Comparison of ENCODE assay signal across 8 mouse cellular contexts in the genomic region with DNA sequence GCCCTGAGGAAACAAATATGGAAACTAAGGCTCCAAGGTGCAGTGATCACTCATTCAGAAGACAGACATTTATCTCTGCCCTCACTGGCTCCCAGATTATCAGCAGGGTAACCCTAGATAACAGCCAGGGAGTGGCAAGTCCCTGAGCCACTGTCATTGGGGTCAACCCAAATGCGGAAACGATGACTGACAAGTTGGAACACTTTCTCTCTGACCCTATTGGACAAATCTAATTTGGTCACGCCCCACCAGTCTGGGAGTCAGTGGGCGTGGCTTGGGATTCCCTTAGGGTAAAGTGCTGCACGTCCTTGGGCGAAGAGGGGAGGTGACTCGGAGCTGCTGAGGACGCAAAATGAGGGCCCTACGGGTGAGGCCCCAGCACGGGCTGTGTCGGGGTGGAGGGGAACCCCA. TPM values are rescaled to one million over a fixed set of nuclear protein-coding genes. Genes with fewer than 3 reads are reported as not detected.
DNase-seq lines count a peak whose midpoint lies in the region; ATAC-seq lines count a peak whose summit lies in the region.

Gene Cox7a1, plus strand, starts transcription at position 266 of the 411 bp plus-strand sequence.

- ATAC-seq in embryonic facial prominence, embryonic 15.5 days (ENCODE audit: insufficient number of reproducible peaks, low FRiP score, low TSS enrichment, low read depth): peak; percentile 36; the same call in 1 of the 2 replicates
- peak; percentile 80 for ATAC-seq in heart, embryonic 15.5 days (replicated peaks; ENCODE audit: insufficient number of reproducible peaks, insufficient read depth, low FRiP score, low read depth)
- ATAC-seq in neural tube, embryonic 13.5 days (ENCODE audit: low read depth): peak; percentile 30; the same call in 1 of the 2 replicates

- H3K4me1 ChIP-seq in embryonic facial prominence, embryonic 15.5 days: peaks cover 11% of the 10 kb centered on the region
- H3K4me1 ChIP-seq in heart, embryonic 15.5 days (replicated peaks): peaks cover 19% of the 10 kb centered on the region
- H3K4me1 ChIP-seq in neural tube, embryonic 13.5 days (replicated peaks): peaks cover 9% of the 10 kb centered on the region

- H3K36me3 ChIP-seq in embryonic facial prominence, embryonic 15.5 days: peaks cover 39% of the 10 kb centered on the region
- peaks cover 35% of the 10 kb centered on the region for H3K36me3 ChIP-seq in heart, embryonic 15.5 days
- H3K36me3 ChIP-seq in neural tube, embryonic 13.5 days: peaks cover 43% of the 10 kb centered on the region

- no peak within 1 kb of the TSS for H3K9ac ChIP-seq in embryonic facial prominence, embryonic 15.5 days
- H3K9ac ChIP-seq in heart, embryonic 15.5 days: peak within 1 kb of the TSS; percentile 73
- H3K9ac ChIP-seq in neural tube, embryonic 13.5 days: 0 out of 2 replicates have a peak within 1 kb of the TSS, but pooled peaks have one; percentile 22

- peak within 1 kb of the TSS; percentile 10; the same call in 1 of the 2 replicates for H3K4me3 ChIP-seq in embryonic facial prominence, embryonic 15.5 days (replicated peaks)
- peak within 1 kb of the TSS; percentile 58 for H3K4me3 ChIP-seq in heart, embryonic 15.5 days
- H3K4me3 ChIP-seq in neural tube, embryonic 13.5 days: peak within 1 kb of the TSS; percentile 16; the same call in 1 of the 2 replicates

- no peak within 1 kb of the TSS for H3K27ac ChIP-seq in embryonic facial prominence, embryonic 15.5 days (replicated peaks)
- peak within 1 kb of the TSS; percentile 79 for H3K27ac ChIP-seq in heart, embryonic 15.5 days
- H3K27ac ChIP-seq in neural tube, embryonic 13.5 days (replicated peaks): no peak within 1 kb of the TSS

- no peaks in the 10 kb centered on the region for H3K9me3 ChIP-seq in embryonic facial prominence, embryonic 15.5 days (replicated peaks)
- no peaks in the 10 kb centered on the region for H3K9me3 ChIP-seq in heart, embryonic 15.5 days (replicated peaks)
- H3K9me3 ChIP-seq in neural tube, embryonic 13.5 days: no peaks in the 10 kb centered on the region

- no peaks in the 10 kb centered on the region for H3K27me3 ChIP-seq in embryonic facial prominence, embryonic 15.5 days
- no peaks in the 10 kb centered on the region for H3K27me3 ChIP-seq in heart, embryonic 15.5 days
- no peaks in the 10 kb centered on the region for H3K27me3 ChIP-seq in neural tube, embryonic 13.5 days

- DNase-seq in CD4-positive, CD25-positive, alpha-beta regulatory T cell, adult 2 months (ENCODE audit: low read depth, low spot score): peak; percentile 81
- peak; percentile 64 to 85 for DNase-seq in adrenal gland, postnatal 4 days (ENCODE audit: low spot score in 2 of 2)
- peak; percentile 92 for DNase-seq in kidney, postnatal 14 days
- peak; percentile 95 to 96 for DNase-seq in lung, adult 18-20 months
- peak; percentile 89 for DNase-seq in testis, postnatal 10 days (ENCODE audit: low spot score)

- WGBS in embryonic facial prominence, embryonic 15.5 days: 2% methylated on average over 11 of the region's 11 CpGs
- 2% methylated on average over 11 of the region's 11 CpGs for WGBS in heart, embryonic 15.5 days
- WGBS in neural tube, embryonic 13.5 days: 1% methylated on average over 11 of the region's 11 CpGs

- H3K4me2 ChIP-seq in embryonic facial prominence, embryonic 15.5 days (replicated peaks): peak within 1 kb of the TSS; percentile 38
- peak within 1 kb of the TSS; percentile 72 for H3K4me2 ChIP-seq in heart, embryonic 15.5 days
- H3K4me2 ChIP-seq in neural tube, embryonic 13.5 days: peak within 1 kb of the TSS; percentile 47

RNA-seq across cellular contexts. Expression of gene Cox7a1, which starts in this region (rescaled TPM):
- total RNA-seq in adrenal gland, postnatal 4 days (2021): 100 to 1,000 TPM; 176 to 250 TPM
- polyA plus RNA-seq in embryonic facial prominence, embryonic 15.5 days (2015; fragmentation: Nextera tagmentation; extraction: Ambion mirVana): 6.4 and 6.5 TPM in 2 replicates
- polyA plus RNA-seq in heart, embryonic 15.5 days (2015; fragmentation: Nextera tagmentation; extraction: Ambion mirVana): 369 and 603 TPM in 2 replicates
- polyA plus RNA-seq in neural tube, embryonic 13.5 days (2015; fragmentation: Nextera tagmentation; extraction: Ambion mirVana): 5.3 and 6.9 TPM in 2 replicates

Comparison
In these comparisons a context has a peak if more than half of its experiments do, and no peak if none do; other contexts are left out.
1. RNA of gene Cox7a1 (polyA plus RNA-seq): 369 to 603 TPM in heart, embryonic 15.5 days; 5.3 to 6.9 TPM in neural tube, embryonic 13.5 days and 6.4 to 6.5 TPM in embryonic facial prominence, embryonic 15.5 days; every median in the first group is over 10 times any median in the second.
2. ATAC-seq: peak in every context shown above with its lines; median percentile 80 in heart, embryonic 15.5 days; 36 in embryonic facial prominence, embryonic 15.5 days; 30 in neural tube, embryonic 13.5 days.
3. Peak in every context shown above with its lines, with median percentiles within 50 percentile points of each other: DNase-seq, H3K4me2 ChIP-seq and H3K4me3 ChIP-seq.